Mouse (Mus musculus): ENCODE measurements around the gene R3hcc1l. TPM values are rescaled to one million over a fixed set of nuclear protein-coding genes. Genes with fewer than 3 reads are reported as not detected.

R3hcc1l gene
- polyA plus RNA-seq, 1 experiment from 2014 or later: 11.1 TPM

- Histone ChIP-seq H3K36me3 (no peaks in the 10 kb centered on the region), H3K27ac (no peak overlapping the region), H3K4me1 (replicated peaks) (no peaks in the 10 kb centered on the region), H3K9me3 (replicated peaks) (no peaks in the 10 kb centered on the region), H3K27me3 (peaks cover 15% of the 10 kb centered on the region; the same call in 1 of the 2 replicates), H3K4me3 (replicated peaks) (no peak overlapping the region), H3K4me2 (no peak overlapping the region), H3K9ac (no peak overlapping the region)
- 49% methylated on average over 2 of the region's 2 CpGs for WGBS (ENCODE audit: insufficient replicate concordance)
- no peak for DNase-seq
- ATAC-seq (ENCODE audit: low read depth): no peak
Measured at GRCm38 (mm10) chr19:42633650-42634049, 115.1 kb downstream of the R3hcc1l start.

GRCm38 (mm10) chr19:42636631-42637030 is 118.1 kb downstream of the R3hcc1l start:
- no peaks in the 10 kb centered on the region for H3K4me1 ChIP-seq (replicated peaks)
- ATAC-seq (ENCODE audit: low read depth) (no peak), DNase-seq (no peak)
- peaks cover 10% of the 10 kb centered on the region; the same call in 1 of the 2 replicates for H3K27me3 ChIP-seq
- no peak overlapping the region for H3K27ac ChIP-seq
- H3K4me2 ChIP-seq: no peak overlapping the region
- H3K9me3 ChIP-seq (replicated peaks): no peaks in the 10 kb centered on the region
- H3K36me3 ChIP-seq: no peaks in the 10 kb centered on the region
- WGBS (ENCODE audit: insufficient replicate concordance): 42% methylated on average over 11 of the region's 11 CpGs
- no peak overlapping the region for H3K4me3 ChIP-seq (replicated peaks)
- no peak overlapping the region for H3K9ac ChIP-seq

- H3K9me3 ChIP-seq (replicated peaks): no peaks in the 10 kb centered on the region
- H3K4me1 ChIP-seq (replicated peaks): no peaks in the 10 kb centered on the region
- no peaks in the 10 kb centered on the region for H3K27me3 ChIP-seq
- no peak overlapping the region for H3K9ac ChIP-seq
- no peak for ATAC-seq (ENCODE audit: low read depth)
- no peak overlapping the region for H3K4me2 ChIP-seq
- no peak overlapping the region for H3K4me3 ChIP-seq (replicated peaks)
- DNase-seq: no peak
- no peaks in the 10 kb centered on the region for H3K36me3 ChIP-seq
- WGBS (ENCODE audit: insufficient replicate concordance): 44% methylated on average over 8 of the region's 8 CpGs
- no peak overlapping the region for H3K27ac ChIP-seq
Measured at GRCm38 (mm10) chr19:42638604-42639481, 120.3 kb downstream of the R3hcc1l start.

GRCm38 (mm10) chr19:42639544-42639943 is 121.0 kb downstream of the R3hcc1l start:
- Histone ChIP-seq H3K27me3 (no peaks in the 10 kb centered on the region), H3K9ac (no peak overlapping the region), H3K27ac (no peak overlapping the region), H3K4me2 (no peak overlapping the region), H3K9me3 (replicated peaks) (no peaks in the 10 kb centered on the region), H3K4me3 (replicated peaks) (no peak overlapping the region), H3K36me3 (no peaks in the 10 kb centered on the region), H3K4me1 (replicated peaks) (no peaks in the 10 kb centered on the region)
- DNase-seq: no peak
- no peak for ATAC-seq (ENCODE audit: low read depth)
- 35% methylated on average over 8 of the region's 8 CpGs for WGBS (ENCODE audit: insufficient replicate concordance)

DNA sequence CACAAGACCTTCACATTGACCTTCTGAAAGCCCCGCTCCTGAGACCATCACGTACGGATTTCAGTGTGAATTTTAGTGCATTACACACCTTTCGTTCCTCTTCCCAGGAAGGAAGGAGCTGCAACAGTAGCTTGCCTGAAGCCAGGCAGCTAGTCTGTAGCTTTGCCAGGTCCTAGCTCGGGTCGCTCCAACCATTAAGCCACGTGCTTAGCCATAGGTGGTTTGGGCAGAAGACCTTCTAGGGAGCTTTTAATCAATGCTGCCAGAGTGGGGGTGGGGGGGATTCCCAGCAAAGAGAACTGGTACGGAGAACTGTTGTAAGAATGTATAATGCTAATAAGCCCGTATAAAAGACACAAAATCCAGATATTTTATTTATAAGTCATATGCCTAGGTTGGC is 121.7 kb downstream of the R3hcc1l start:
- Histone ChIP-seq H3K9ac (no peak overlapping the region), H3K4me3 (replicated peaks) (no peak overlapping the region), H3K36me3 (no peaks in the 10 kb centered on the region), H3K4me2 (no peak overlapping the region), H3K4me1 (replicated peaks) (no peaks in the 10 kb centered on the region), H3K27me3 (no peaks in the 10 kb centered on the region), H3K9me3 (replicated peaks) (no peaks in the 10 kb centered on the region), H3K27ac (no peak overlapping the region)
- no peak for ATAC-seq (ENCODE audit: low read depth)
- 63% methylated on average over 9 of the region's 9 CpGs for WGBS (ENCODE audit: insufficient replicate concordance)
- DNase-seq: no peak

Other genes with a start within 250 kb of the R3hcc1l start
- 0.07 and 0.12 TPM in 2 replicates for gene Crtac1, start 87.0 kb upstream of the R3hcc1l start, polyA plus RNA-seq (2015; fragmentation: Nextera tagmentation; extraction: Ambion mirVana)
- gene Loxl4, start 94.1 kb downstream of the R3hcc1l start, polyA plus RNA-seq (2015; fragmentation: Nextera tagmentation; extraction: Ambion mirVana): 0.06 and 0.18 TPM in 2 replicates
- gene Pyroxd2, start 234.0 kb downstream of the R3hcc1l start, polyA plus RNA-seq (2015; fragmentation: Nextera tagmentation; extraction: Ambion mirVana): 1.5 and 1.8 TPM in 2 replicates